Mouse (Mus musculus) left cerebral cortex, adult 8-10 months (tissue): Measurements from ENCODE around the gene Wnt10b. TPM values are rescaled to one million over a fixed set of nuclear protein-coding genes. Genes with fewer than 3 reads are reported as not detected.

Source experiments
- DNase-seq, 2 experiments: peaks; one replicate each; pipeline ENCODE4 v3.0.0; 2022; ENCODE audit warnings: low spot score in 2 of 2
- total RNA-seq, 4 experiments: library from RNA; stranded (reverse); gene quantifications; 2 replicates each; pipeline ENCODE4 v1.2.4; 2022

Gene Wnt10b
- total RNA-seq, 4 experiments from 2014 or later = 0.41 to 1.8 (median 1.1) TPM

GRCm38 (mm10) chr15:98797835-98798492 lies 20.0 kb upstream of the Wnt10b start:
- DNase-seq = no peak

DNA sequence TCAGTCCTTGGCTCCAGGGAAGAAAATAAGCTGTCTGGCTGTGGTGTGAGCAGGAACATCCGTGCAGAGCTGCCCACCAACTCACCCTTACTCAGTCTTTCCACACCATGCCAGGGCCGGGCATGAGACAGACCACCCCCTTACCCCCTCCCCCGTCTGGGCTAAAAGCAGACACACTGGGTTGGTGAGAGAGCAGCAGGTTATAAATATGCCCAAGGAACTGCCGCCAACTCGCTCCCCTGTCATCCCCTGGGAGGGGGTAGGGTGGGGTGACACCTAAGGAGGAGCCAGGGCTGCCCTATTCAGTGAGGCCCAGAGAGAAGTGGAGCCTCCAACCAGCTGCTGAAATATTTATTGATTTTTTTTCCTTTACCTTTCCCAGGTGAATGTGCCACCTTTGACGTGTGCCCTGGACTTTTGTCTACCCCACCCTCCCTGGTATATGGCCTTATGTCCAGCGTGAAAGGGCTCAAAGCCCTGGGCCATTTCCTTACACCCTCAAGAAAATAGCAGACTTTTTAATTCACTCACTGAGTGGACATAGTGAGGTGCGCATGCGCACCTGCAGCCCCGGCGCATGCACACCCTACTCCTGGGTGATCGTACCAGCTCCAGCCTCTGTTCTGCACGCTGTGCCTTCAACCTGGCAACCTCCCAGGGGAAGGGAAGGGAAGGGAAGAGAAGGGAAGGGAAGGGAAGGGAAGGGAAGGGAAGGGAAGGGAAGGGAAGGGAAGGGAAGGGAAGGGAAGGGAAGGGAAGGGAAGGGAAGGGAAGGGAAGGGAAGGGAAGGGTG lies 19.0 kb upstream of the Wnt10b start:
- DNase-seq = peak in 1 of 2 experiments; percentile 62

- DNase-seq = no peak
These were observed 15.3 kb upstream of the Wnt10b start for GRCm38 (mm10) chr15:98793141-98793698.

DNA sequence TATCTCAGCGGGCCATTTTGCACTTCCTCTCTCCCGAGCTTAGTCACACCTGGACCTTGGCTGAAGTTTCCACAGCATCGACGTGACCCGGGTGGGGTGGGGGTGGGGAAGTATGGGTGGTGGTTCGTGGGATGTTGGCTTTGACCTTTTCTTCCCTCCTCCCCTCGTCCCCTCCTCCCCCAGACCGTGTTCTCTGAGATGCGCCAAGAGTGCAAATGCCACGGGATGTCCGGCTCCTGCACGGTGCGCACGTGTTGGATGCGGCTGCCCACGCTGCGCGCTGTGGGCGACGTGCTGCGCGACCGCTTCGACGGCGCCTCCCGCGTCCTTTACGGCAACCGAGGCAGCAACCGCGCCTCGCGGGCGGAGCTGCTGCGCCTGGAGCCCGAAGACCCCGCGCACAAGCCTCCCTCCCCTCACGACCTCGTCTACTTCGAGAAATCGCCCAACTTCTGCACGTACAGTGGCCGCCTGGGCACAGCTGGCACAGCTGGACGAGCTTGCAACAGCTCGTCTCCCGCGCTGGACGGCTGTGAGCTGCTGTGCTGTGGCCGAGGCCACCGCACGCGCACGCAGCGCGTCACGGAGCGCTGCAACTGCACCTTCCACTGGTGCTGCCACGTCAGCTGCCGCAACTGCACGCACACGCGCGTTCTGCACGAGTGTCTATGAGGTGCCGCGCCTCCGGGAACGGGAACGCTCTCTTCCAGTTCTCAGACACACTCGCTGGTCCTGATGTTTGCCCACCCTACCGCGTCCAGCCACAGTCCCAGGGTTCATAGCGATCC lies 14.5 kb upstream of the Wnt10b start:
- DNase-seq = no peak

- no peak for DNase-seq
These were observed 13.8 kb upstream of the Wnt10b start for GRCm38 (mm10) chr15:98791771-98792170.

DNA sequence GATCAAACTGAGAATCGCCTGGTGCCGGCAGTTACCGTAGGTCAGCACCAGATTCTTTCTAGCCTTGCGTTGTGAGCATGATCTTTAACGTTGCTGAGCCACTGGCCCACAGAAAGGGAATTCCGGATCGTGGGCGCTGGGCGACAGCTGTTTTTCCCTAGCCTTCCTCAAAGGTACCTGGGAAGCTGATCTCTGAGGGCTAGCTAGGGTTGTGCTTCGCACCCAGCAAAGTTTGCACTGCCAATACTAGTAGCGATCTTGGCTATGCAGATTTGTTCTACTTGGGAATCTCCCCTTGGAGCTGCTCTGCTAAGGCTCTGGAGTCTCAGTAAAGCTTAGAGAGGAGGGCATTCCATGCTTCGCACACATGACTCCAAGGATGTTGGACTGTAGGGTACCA lies 13.3 kb upstream of the Wnt10b start:
- DNase-seq = no peak

DNA sequence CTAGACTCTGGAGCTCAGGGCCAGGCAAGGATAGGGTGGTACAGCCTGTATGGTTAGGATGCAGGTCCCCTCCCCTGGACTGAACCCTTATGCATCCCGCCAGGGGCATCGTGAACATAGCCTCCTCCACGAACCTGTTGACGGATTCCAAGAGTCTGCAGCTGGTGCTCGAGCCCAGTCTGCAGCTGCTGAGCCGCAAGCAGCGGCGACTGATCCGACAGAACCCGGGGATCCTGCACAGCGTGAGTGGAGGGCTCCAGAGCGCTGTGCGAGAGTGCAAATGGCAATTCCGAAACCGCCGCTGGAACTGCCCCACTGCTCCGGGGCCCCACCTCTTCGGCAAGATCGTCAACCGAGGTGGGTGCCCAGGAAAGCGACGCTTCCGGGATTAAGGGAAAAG lies 12.8 kb upstream of the Wnt10b start:
- no peak for DNase-seq

DNA sequence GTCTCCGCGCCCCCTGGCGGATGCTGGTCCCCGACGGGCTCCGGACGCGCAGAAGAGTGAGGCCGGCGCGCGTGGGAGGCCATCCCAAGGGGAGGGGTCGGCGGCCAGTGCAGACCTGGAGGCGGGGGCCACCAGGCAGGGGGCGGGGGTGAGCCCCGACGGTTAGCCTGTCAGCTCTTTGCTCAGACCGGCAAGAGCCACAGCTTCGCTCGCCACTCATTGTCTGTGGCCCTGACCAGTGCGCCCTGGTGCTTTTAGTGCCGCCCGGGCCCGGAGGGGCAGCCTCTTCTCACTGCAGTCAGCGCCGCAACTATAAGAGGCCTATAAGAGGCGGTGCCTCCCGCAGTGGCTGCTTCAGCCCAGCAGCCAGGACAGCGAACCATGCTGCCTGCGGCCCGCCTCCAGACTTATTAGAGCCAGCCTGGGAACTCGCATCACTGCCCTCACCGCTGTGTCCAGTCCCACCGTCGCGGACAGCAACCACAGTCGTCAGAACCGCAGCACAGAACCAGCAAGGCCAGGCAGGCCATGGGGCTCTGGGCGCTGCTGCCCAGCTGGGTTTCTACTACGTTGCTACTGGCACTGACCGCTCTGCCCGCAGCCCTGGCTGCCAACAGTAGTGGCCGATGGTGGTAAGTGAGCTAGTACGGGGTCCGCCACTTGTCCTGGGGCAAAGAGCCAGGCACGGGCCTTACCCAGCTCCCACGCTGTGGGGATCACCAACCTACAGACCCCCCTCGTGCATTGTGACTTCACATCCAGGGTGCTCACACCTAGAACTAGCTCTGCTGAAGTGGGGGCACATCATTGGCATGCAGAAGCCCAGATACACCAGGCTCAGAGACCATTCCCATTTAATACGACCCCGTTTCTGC lies 11.9 kb upstream of the Wnt10b start, which contains the start of gene Wnt1:
Wnt1 (plus strand) TSS at position 197 of the 875 bp plus-strand sequence.
- DNase-seq = no peak

- DNase-seq = no peak
These were observed 11.2 kb upstream of the Wnt10b start for GRCm38 (mm10) chr15:98788972-98789660.

DNA sequence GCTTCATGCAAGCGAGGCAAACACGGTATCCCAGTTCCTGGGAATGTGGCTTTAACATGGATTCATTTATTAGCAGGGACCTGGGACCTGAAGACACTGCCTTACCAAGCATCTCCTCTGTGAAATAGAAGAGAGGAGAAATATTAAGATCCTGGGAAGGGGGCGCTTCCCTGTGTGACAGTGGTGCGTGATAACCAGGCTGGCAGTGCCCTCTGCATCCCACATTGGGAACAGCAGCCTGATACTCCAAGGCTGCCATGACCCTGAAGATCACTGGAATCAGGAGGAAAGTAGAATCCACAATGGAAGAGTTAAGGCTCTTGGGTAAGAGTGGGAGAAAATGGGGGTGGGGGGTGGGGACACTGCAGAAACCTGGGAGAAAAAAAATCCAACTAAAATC lies 10.0 kb upstream of the Wnt10b start:
- DNase-seq = no peak

DNA sequence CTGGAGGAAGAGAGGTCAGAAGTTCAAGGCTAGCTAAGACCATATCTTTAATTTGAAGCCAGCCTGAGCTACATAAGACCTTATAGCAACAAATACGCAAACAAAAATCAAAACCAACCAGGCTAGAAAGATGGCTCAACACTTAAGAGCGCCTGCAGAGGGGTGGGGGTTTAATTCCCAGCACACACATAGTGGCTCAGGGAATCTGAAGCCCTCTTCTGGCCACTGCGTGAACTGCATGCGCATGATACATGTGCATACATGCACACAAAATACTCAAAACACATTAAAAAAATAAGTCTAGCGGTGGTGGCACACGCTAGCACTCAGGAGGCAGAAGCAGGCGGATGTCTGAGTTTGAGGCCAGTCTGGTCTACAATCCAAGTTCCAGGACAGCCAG lies 7.8 kb upstream of the Wnt10b start:
- DNase-seq = no peak

DNA sequence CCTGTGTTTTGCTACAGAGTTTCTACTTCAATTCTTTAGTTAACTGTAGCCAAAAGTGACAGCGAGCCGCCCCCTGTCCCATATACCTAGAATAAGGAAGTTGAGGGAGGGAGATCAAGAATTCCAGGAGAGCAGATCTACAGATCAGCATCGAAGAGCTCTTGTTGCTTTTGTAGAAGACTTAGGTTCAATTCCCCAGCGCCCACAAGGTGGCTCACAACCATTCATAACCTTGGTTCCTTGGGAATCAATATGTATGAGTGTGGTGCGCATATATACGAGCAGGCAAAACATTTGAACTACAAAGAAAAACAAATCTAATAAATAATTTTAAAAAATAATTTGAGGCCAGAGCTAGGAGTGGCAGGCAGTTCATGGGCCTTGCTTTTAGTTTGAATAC lies 3.2 kb upstream of the Wnt10b start:
- DNase-seq = no peak

- DNase-seq = no peak
These were observed 2.6 kb upstream of the Wnt10b start for GRCm38 (mm10) chr15:98780573-98780972.

GRCm38 (mm10) chr15:98780075-98780474 lies 2.1 kb upstream of the Wnt10b start:
- DNase-seq = no peak

- DNase-seq = no peak
These were observed 856 bp upstream of the Wnt10b start for GRCm38 (mm10) chr15:98778806-98779205.

DNA sequence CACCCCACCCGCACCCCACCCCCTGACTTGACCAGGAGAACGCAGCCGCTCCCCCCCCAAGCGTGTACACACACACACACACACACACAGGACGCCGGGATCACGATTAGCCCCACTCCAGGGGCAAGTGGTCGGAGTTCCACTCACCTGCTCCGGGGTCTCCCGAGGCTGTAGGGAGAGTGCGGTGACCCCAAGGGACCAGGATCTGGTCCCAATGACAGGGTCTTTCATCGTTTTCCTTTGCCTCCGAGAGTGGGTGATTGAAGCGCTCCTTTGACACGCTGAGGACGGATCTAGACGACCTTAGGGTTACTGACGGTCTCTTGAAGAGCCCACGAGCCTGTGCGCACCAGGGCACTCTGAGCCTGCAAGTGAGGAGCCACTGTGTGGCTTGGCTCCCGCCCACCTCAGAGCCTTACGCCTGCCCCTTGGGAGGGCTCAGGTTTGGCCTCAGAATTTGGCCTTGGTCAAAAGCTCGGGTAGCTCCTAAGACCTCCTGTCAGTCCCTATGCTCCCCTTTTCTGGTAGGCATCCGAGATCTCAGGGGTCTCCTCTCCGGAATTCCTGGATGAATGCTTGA lies 331 bp upstream of the Wnt10b start:
- no peak for DNase-seq

DNA sequence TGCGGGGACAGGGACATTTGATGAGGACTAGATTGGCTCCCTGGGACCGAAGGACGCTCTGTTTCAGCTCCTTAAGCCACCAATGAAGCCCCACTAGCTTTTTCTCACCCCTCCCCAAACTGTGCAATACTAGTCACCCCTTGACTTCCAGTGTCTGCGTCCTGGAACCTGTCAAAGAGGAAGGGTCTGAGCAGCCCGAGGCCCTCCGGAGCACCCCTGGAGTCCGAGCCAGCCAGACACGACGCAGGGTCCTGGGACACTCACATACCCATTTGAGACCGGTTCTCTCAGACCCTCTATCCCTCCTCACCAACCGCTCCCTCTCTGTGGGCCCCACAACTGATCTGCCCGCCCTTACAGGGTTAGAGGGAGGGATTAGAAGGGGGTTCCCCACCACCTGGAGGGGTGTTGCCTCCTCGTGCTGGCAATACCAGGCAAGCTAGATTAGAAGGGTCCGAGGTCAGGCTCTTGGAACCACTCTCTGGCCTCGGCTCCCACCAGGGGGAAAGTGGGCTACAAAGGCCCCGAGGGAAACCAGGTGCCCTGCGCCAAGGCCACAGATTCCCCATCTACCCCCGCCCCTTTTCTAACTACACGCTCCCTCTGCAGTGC lies 839 bp downstream of the Wnt10b start:
- no peak for DNase-seq

DNA sequence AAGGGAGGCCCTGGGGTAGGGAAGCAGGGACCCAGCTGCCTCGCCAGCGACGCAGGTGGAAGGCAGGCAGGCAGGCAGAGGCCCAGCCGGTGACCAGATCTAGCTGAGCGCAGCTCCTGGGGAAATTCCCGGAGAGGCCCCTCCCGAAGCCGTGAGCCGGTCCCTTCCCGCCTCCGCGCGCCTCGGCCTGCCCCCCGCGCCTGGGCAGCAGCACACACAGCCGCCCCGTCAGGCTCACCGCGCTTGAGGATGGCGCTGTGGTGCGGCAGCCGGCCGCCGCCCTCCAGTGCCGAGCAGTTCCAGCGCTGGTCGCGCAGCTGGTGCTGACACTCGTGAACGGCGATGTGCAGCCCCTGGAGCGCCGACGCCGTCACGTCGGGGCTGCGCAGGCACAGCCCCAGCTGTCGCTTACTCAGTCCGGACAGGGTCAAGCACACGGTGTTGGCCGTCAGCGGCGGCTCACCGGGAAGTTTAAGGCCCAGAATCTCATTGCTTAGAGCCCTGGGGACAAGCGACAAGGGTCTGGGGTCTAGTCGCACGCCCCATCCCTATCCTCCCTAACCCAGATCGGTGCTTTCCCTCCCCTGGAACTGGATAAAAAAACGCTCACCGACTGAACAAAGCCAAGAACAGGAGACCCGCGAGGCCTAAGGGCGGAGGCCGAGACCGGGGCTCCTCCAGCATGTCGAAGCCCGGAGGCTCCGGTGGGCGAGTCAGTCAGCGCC lies 1.5 kb downstream of the Wnt10b start:
- DNase-seq = no peak

- no peak for DNase-seq
These were observed 2.4 kb downstream of the Wnt10b start for GRCm38 (mm10) chr15:98775533-98775932.
